Mouse (Mus musculus): Measurements from ENCODE around the gene Sertad4.

GRCm38 (mm10) chr1:192900913-192901312 is 45.4 kb upstream of the Sertad4 start:
- TF ChIP-seq CTCF (conservative IDR thresholded peaks at IDR 0.05; ENCODE audit: low read length), result no peak
- no peak for TF ChIP-seq NANOG (IDR thresholded peaks at IDR 0.05; ENCODE audit: borderline replicate concordance, low read length)
